Comparison of ENCODE assay signal across 17 mouse cellular contexts in genomic region chr5:120431001-120431583, GRCm38 (mm10). TPM values are rescaled to one million over a fixed set of nuclear protein-coding genes. Genes with fewer than 3 reads are reported as not detected.
A peak's percentile ranks its signal among the peaks of the same experiment; 100 is the strongest.
DNase-seq lines count a peak whose midpoint lies in the region; ATAC-seq lines count a peak whose summit lies in the region.
"Had no signal": no experiment of that assay in that cellular context is flagged by ENCODE, and none has a peak within 500 bp of the region (broad histone marks: within the 10 kb centered on the region; RNA-seq: fewer than 3 reads in every experiment).

No protein-coding gene starts in this region.

- no peak overlapping the region for H3K4me2 ChIP-seq in forebrain, embryonic 16.5 days (ENCODE audit: low read length)
- peak overlapping the region; percentile 55 for H3K4me2 ChIP-seq in neural tube, embryonic 15.5 days
- H3K4me2 ChIP-seq: embryonic facial prominence, embryonic 15.5 days had no signal

- no peak for ATAC-seq in forebrain, embryonic 16.5 days
- no peak for ATAC-seq in neural tube, embryonic 15.5 days (ENCODE audit: low FRiP score)

- 1% methylated on average over 30 of the region's 30 CpGs for WGBS in forebrain, embryonic 16.5 days
- under 1% methylated on average over 30 of the region's 30 CpGs for WGBS in midbrain, embryonic 10.5 days
- WGBS in neural tube, embryonic 15.5 days: under 1% methylated on average over 30 of the region's 30 CpGs

- H3K9me3 ChIP-seq in forebrain, embryonic 16.5 days (ENCODE audit: control insufficient read depth, low read length): no peaks in the 10 kb centered on the region
- no peaks in the 10 kb centered on the region for H3K9me3 ChIP-seq in midbrain, embryonic 10.5 days (replicated peaks)
- H3K9me3 ChIP-seq in neural tube, embryonic 15.5 days (replicated peaks): no peaks in the 10 kb centered on the region
- H3K9me3 ChIP-seq: embryonic facial prominence, embryonic 15.5 days; heart, embryonic 15.5 days had no signal

- DNase-seq in right cerebral cortex, postnatal 4 days: peak; percentile 17
- DNase-seq in right cerebral cortex, adult 18-20 months: no peak
- DNase-seq in midbrain, embryonic 10.5 days (ENCODE audit: low spot score): peak; percentile 64
- DNase-seq in ovary, postnatal 36 days (ENCODE audit: low spot score): no peak
- DNase-seq in MN1 (ENCODE audit: low spot score): no peak
- DNase-seq in thymus, postnatal 0 days (ENCODE audit: low spot score): no peak
- DNase-seq: adrenal gland, postnatal 36 days; gastrocnemius, postnatal 10 days; thymus, adult 18-20 months had no signal

- H3K4me1 ChIP-seq in forebrain, embryonic 16.5 days (replicated peaks; ENCODE audit: control insufficient read depth, insufficient read depth, low read length): peaks cover 24% of the 10 kb centered on the region
- peaks cover 79% of the 10 kb centered on the region for H3K4me1 ChIP-seq in midbrain, embryonic 10.5 days
- H3K4me1 ChIP-seq in neural tube, embryonic 15.5 days: peaks cover 9% of the 10 kb centered on the region; the same call in 1 of the 2 replicates

- H3K27me3 ChIP-seq in forebrain, embryonic 16.5 days (replicated peaks; ENCODE audit: control insufficient read depth, insufficient read depth, low read length): peaks cover 81% of the 10 kb centered on the region
- H3K27me3 ChIP-seq in midbrain, embryonic 10.5 days (ENCODE audit: low read depth, poor library complexity, severe bottlenecking): peaks cover 100% of the 10 kb centered on the region
- peaks cover 84% of the 10 kb centered on the region for H3K27me3 ChIP-seq in neural tube, embryonic 15.5 days (replicated peaks)

- H3K9ac ChIP-seq in forebrain, embryonic 16.5 days (replicated peaks; ENCODE audit: low read depth, low read length): no peak overlapping the region; the same call in 1 of the 2 replicates
- H3K9ac ChIP-seq in neural tube, embryonic 15.5 days (replicated peaks): peak overlapping the region; percentile 57
- H3K9ac ChIP-seq: embryonic facial prominence, embryonic 15.5 days; heart, embryonic 15.5 days had no signal

- peak overlapping the region; percentile 35 for H3K4me3 ChIP-seq in forebrain, embryonic 16.5 days (replicated peaks; ENCODE audit: low read length)
- peak overlapping the region; percentile 59 for H3K4me3 ChIP-seq in midbrain, embryonic 10.5 days
- peak overlapping the region; percentile 54 for H3K4me3 ChIP-seq in neural tube, embryonic 15.5 days (replicated peaks)
- H3K4me3 ChIP-seq: myocyte had no signal

- H3K27ac ChIP-seq in forebrain, embryonic 16.5 days (ENCODE audit: low read length): no peak overlapping the region
- H3K27ac ChIP-seq in midbrain, embryonic 10.5 days (replicated peaks): peak overlapping the region; percentile 81
- H3K27ac ChIP-seq in neural tube, embryonic 15.5 days (replicated peaks): peak overlapping the region; percentile 84
- H3K27ac ChIP-seq: embryonic facial prominence, embryonic 15.5 days; heart, embryonic 15.5 days had no signal

- H3K36me3 ChIP-seq in forebrain, embryonic 16.5 days (ENCODE audit: control insufficient read depth, insufficient read depth): no peaks in the 10 kb centered on the region
- no peaks in the 10 kb centered on the region; the same call in 1 of the 2 replicates for H3K36me3 ChIP-seq in midbrain, embryonic 10.5 days
- no peaks in the 10 kb centered on the region for H3K36me3 ChIP-seq in neural tube, embryonic 15.5 days
- H3K36me3 ChIP-seq: embryonic facial prominence, embryonic 15.5 days; heart, embryonic 15.5 days had no signal

RNA-seq across cellular contexts. Expression of gene Lhx5, which starts 0.4 kb away (rescaled TPM):
- 3.8 and 7.0 TPM in 2 replicates for polyA plus RNA-seq in forebrain, embryonic 16.5 days (2015; fragmentation: Nextera tagmentation; extraction: Ambion mirVana)
- polyA plus RNA-seq in midbrain, embryonic 10.5 days (2016; fragmentation: Nextera tagmentation; extraction: Ambion mirVana): 23.5 and 30.5 TPM in 2 replicates
- 18.7 and 22.4 TPM in 2 replicates for polyA plus RNA-seq in neural tube, embryonic 15.5 days (2015; fragmentation: Nextera tagmentation; extraction: Ambion mirVana)
- polyA plus RNA-seq in thymus, postnatal 0 days (2015; fragmentation: Nextera tagmentation; extraction: Ambion mirVana): 0.05 TPM in 1 of 2 replicates, not detected in the other
- polyA plus RNA-seq: C2C12; heart, embryonic 15.5 days; kidney, embryonic 14.5 days; liver, adult 2 months; myocyte had no signal

RNA-seq across cellular contexts. Expression of gene Sdsl, which starts 41.5 kb away (rescaled TPM):
- polyA plus RNA-seq in forebrain, embryonic 16.5 days (2015; fragmentation: Nextera tagmentation; extraction: Ambion mirVana): 1.9 and 2.3 TPM in 2 replicates
- polyA plus RNA-seq in midbrain, embryonic 10.5 days (2016; fragmentation: Nextera tagmentation; extraction: Ambion mirVana): 5.5 and 6.2 TPM in 2 replicates
- 7.9 TPM in 2 replicates for polyA plus RNA-seq in neural tube, embryonic 15.5 days (2015; fragmentation: Nextera tagmentation; extraction: Ambion mirVana)
- polyA plus RNA-seq in thymus, postnatal 0 days (2015; fragmentation: Nextera tagmentation; extraction: Ambion mirVana): 1.2 and 1.3 TPM in 2 replicates

RNA-seq across cellular contexts. Expression of gene Sds, which starts 45.2 kb away (rescaled TPM):
- polyA plus RNA-seq in forebrain, embryonic 16.5 days (2015; fragmentation: Nextera tagmentation; extraction: Ambion mirVana): not detected in 2 replicates
- not detected in 2 replicates for polyA plus RNA-seq in midbrain, embryonic 10.5 days (2016; fragmentation: Nextera tagmentation; extraction: Ambion mirVana)
- not detected in 2 replicates for polyA plus RNA-seq in neural tube, embryonic 15.5 days (2015; fragmentation: Nextera tagmentation; extraction: Ambion mirVana)
- 0.14 and 0.24 TPM in 2 replicates for polyA plus RNA-seq in thymus, postnatal 0 days (2015; fragmentation: Nextera tagmentation; extraction: Ambion mirVana)
- polyA plus RNA-seq: embryonic facial prominence, embryonic 15.5 days; heart, embryonic 15.5 days; kidney, embryonic 14.5 days; myocyte had no signal

Comparison
In these comparisons a context has a peak if more than half of its experiments do, and no peak if none do; other contexts are left out.
1. DNase-seq: peak in right cerebral cortex, postnatal 4 days (single experiment) and midbrain, embryonic 10.5 days (single experiment); none in right cerebral cortex, adult 18-20 months (single experiment), ovary, postnatal 36 days (single experiment), MN1 (single experiment) and thymus, postnatal 0 days (single experiment).
2. Peak in every context shown above with its lines, with median percentiles within 50 percentile points of each other: H3K4me3 ChIP-seq.